Mouse (Mus musculus): Measurements from ENCODE around the gene Olfr975.
"Not testable (repeated sequence)": the region's sequence is repeated elsewhere in the genome, so short reads cannot be mapped to it uniquely, and the experiment has no call there.

The Olfr975 gene

GRCm38 (mm10) chr9:39951946-39952345, at the start of gene Olfr975:
Gene Olfr975, minus strand, starts transcription at chr9:39952046.
- ATAC-seq (ENCODE audit: low TSS enrichment) = no peak

GRCm38 (mm10) chr9:39991813-39992212, 40.0 kb upstream of the Olfr975 start, which contains the start of gene Olfr978:
Gene Olfr978, plus strand, starts transcription at chr9:39992113.
- no peak for ATAC-seq (ENCODE audit: low TSS enrichment)

- ATAC-seq (ENCODE audit: low TSS enrichment) = not testable (repeated sequence)
These were observed 24.8 kb upstream of the Olfr975 start for GRCm38 (mm10) chr9:39976581-39977145.

- not testable (repeated sequence) for ATAC-seq (ENCODE audit: low TSS enrichment)
These were observed 9.2 kb upstream of the Olfr975 start, which contains the start of gene Olfr976 for GRCm38 (mm10) chr9:39961033-39961432. Gene Olfr976, minus strand, starts transcription at chr9:39961133.

GRCm38 (mm10) chr9:39937201-39937600, 14.6 kb downstream of the Olfr975 start, which contains the start of gene Olfr974:
Gene Olfr974, plus strand, starts transcription at chr9:39937501.
- no peak for ATAC-seq (ENCODE audit: low TSS enrichment)

GRCm38 (mm10) chr9:39928837-39929236, 23.0 kb downstream of the Olfr975 start:
- ATAC-seq (ENCODE audit: low TSS enrichment) = not testable (repeated sequence)

GRCm38 (mm10) chr9:39927975-39928836, 23.6 kb downstream of the Olfr975 start:
- not testable (repeated sequence) for ATAC-seq (ENCODE audit: low TSS enrichment)

- ATAC-seq (ENCODE audit: low TSS enrichment) = no peak
These were observed 41.9 kb downstream of the Olfr975 start for GRCm38 (mm10) chr9:39909939-39910338.

GRCm38 (mm10) chr9:39907036-39907435, 44.8 kb downstream of the Olfr975 start, which contains the start of gene Olfr229:
Gene Olfr229, plus strand, starts transcription at chr9:39907336.
- ATAC-seq (ENCODE audit: low TSS enrichment) = no peak

- ATAC-seq (ENCODE audit: low TSS enrichment) = no peak
These were observed 46.7 kb downstream of the Olfr975 start for GRCm38 (mm10) chr9:39905106-39905505.

All from frontal cortex, adult (tissue).